ENCODE assay signal across 8 mouse cellular contexts in the genomic region with DNA sequence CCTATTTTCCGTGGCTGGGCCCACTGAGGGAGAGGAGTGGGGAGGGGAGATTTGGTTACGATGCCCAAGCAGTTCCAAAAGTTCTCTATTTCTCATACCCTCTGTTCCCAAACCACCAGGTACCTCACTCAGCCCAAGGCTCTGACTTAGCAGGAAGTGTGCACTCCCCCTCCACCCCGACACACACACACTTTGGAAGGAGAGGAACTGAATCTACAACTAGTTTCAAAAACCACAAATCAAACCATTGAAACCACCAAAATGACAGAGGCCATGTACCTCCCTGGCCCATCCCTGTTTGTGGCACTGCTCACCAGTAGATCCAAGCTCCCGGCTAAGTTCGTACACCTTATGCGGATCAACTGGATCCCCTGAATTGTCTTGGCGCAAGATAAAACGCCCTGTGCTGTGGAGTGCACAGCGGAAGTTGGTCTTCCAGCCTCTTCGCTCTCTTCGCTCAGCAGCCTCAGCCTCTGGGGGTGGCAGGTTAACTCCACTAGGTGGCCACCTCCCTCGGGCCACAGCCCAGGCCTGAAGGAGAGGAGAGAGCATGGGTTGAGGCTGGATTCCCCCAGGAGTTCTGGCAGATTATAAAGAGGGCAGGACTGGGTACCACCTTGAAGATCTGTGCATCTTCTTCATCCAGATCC. TPM values are rescaled to one million over a fixed set of nuclear protein-coding genes. Genes with fewer than 3 reads are reported as not detected.
DNase-seq lines count a peak whose midpoint lies in the region; ATAC-seq lines count a peak whose summit lies in the region.

No protein-coding gene starts in this region.

- H3K27ac ChIP-seq in forebrain, embryonic 13.5 days: no peak overlapping the region

- no peaks in the 10 kb centered on the region for H3K27me3 ChIP-seq in forebrain, embryonic 13.5 days

- peak; percentile 52; the same call in 1 of the 2 replicates for ATAC-seq in forebrain, embryonic 13.5 days

- no peak overlapping the region for H3K4me2 ChIP-seq in forebrain, embryonic 13.5 days

- H3K36me3 ChIP-seq in forebrain, embryonic 13.5 days (ENCODE audit: poor library complexity, severe bottlenecking): peaks cover 46% of the 10 kb centered on the region

- peaks cover 12% of the 10 kb centered on the region for H3K4me1 ChIP-seq in forebrain, embryonic 13.5 days

- no peaks in the 10 kb centered on the region for H3K9me3 ChIP-seq in forebrain, embryonic 13.5 days (replicated peaks)

- DNase-seq in cerebellum, postnatal 14 days: peak; percentile 37
- no peak for DNase-seq in cerebellum, postnatal 36 days
- DNase-seq in R1 (ENCODE audit: low read depth, low spot score): peak; percentile 39
- peak; percentile 44 for DNase-seq in kidney, adult 9 months
- DNase-seq in lung, postnatal 14 days: peak; percentile 52
- peak; percentile 48 to 59 for DNase-seq in spleen, adult 18-20 months
- DNase-seq in layer of hippocampus, postnatal 14 days (ENCODE audit: low spot score in 2 of 2): no peak

- 33% methylated on average over 12 of the region's 12 CpGs for WGBS in forebrain, embryonic 13.5 days

- H3K9ac ChIP-seq in forebrain, embryonic 13.5 days: no peak overlapping the region

- no peak overlapping the region for H3K4me3 ChIP-seq in forebrain, embryonic 13.5 days

RNA-seq across cellular contexts. Expression of a gene that starts 1.4 kb away (rescaled TPM):
- polyA plus RNA-seq in forebrain, embryonic 13.5 days (2015; fragmentation: Nextera tagmentation; extraction: Ambion mirVana): 1.0 and 1.1 TPM in 2 replicates
- total RNA-seq in layer of hippocampus, postnatal 14 days (2021): 1 to 10 TPM in 1 of 2 experiments, under 1 TPM in 1; 0.46 to 1.3 TPM

RNA-seq across cellular contexts. Expression of a gene that starts 11.7 kb away (rescaled TPM):
- polyA plus RNA-seq in forebrain, embryonic 13.5 days (2015; fragmentation: Nextera tagmentation; extraction: Ambion mirVana): not detected in 2 replicates
- not detected for total RNA-seq in layer of hippocampus, postnatal 14 days (2021)

RNA-seq across cellular contexts. Expression of a gene that starts 14.0 kb away (rescaled TPM):
- 0.60 and 0.62 TPM in 2 replicates for polyA plus RNA-seq in forebrain, embryonic 13.5 days (2015; fragmentation: Nextera tagmentation; extraction: Ambion mirVana)
- not detected for total RNA-seq in layer of hippocampus, postnatal 14 days (2021)

RNA-seq across cellular contexts. Expression of a gene that starts 26.9 kb away (rescaled TPM):
- 0.55 and 0.70 TPM in 2 replicates for polyA plus RNA-seq in forebrain, embryonic 13.5 days (2015; fragmentation: Nextera tagmentation; extraction: Ambion mirVana)
- total RNA-seq in layer of hippocampus, postnatal 14 days (2021): under 1 TPM; 0.31 to 0.32 TPM

RNA-seq across cellular contexts. Expression of a gene that starts 36.3 kb away (rescaled TPM):
- 82.4 and 91.3 TPM in 2 replicates for polyA plus RNA-seq in forebrain, embryonic 13.5 days (2015; fragmentation: Nextera tagmentation; extraction: Ambion mirVana)
- 10 to 100 TPM; 66.9 to 77.2 TPM for total RNA-seq in layer of hippocampus, postnatal 14 days (2021)

Comparison
In these comparisons a context has a peak if more than half of its experiments do, and no peak if none do; other contexts are left out.
1. DNase-seq: peak in cerebellum, postnatal 14 days (2 of 2), R1 (single experiment), kidney, adult 9 months (single experiment), lung, postnatal 14 days (single experiment) and spleen, adult 18-20 months (2 of 2); none in cerebellum, postnatal 36 days (0 of 2) and layer of hippocampus, postnatal 14 days (0 of 2).